Mouse (Mus musculus) G1E-ER4 (cell line): ENCODE measurements around the gene Fbln7. TPM values are rescaled to one million over a fixed set of nuclear protein-coding genes. Genes with fewer than 3 reads are reported as not detected.

Source experiments
- GATA1 ChIP-seq: IDR thresholded peaks from one replicate; pipeline ENCODE4 v1.8.0; 2012; ENCODE audit warnings: low read length, inconsistent platforms
- polyA plus RNA-seq: library from polyadenylated mRNA; stranded (reverse); fragments of >175 nt; gene quantifications from 2 replicates; pipeline ENCODE4 v1.2.3, GENCODE M21; 2012

The Fbln7 gene
- not detected in 2 replicates for polyA plus RNA-seq

- TF ChIP-seq GATA1 = no peak
Measured at GRCm38 (mm10) chr2:128862636-128863035, at the start of gene Fbln7. Fbln7 (plus strand) TSS chr2:128862981.

- no peak for TF ChIP-seq GATA1
Measured at GRCm38 (mm10) chr2:128816311-128816710, 46.5 kb upstream of the Fbln7 start.

GRCm38 (mm10) chr2:128816916-128817315, 45.9 kb upstream of the Fbln7 start:
- no peak for TF ChIP-seq GATA1

- no peak for TF ChIP-seq GATA1
Measured at GRCm38 (mm10) chr2:128817387-128817785, 45.4 kb upstream of the Fbln7 start.

- TF ChIP-seq GATA1 = no peak
Measured at GRCm38 (mm10) chr2:128817786-128818681, 44.7 kb upstream of the Fbln7 start, which contains the start of gene Tmem87b. Tmem87b (plus strand) TSS chr2:128818118.

- TF ChIP-seq GATA1 = no peak
Measured at GRCm38 (mm10) chr2:128818956-128819643, 43.7 kb upstream of the Fbln7 start.

- TF ChIP-seq GATA1 = no peak
Measured at GRCm38 (mm10) chr2:128820631-128821030, 42.1 kb upstream of the Fbln7 start.

GRCm38 (mm10) chr2:128823893-128824292, 38.9 kb upstream of the Fbln7 start:
- no peak for TF ChIP-seq GATA1

- no peak for TF ChIP-seq GATA1
Measured at GRCm38 (mm10) chr2:128827787-128828186, 35.0 kb upstream of the Fbln7 start.

GRCm38 (mm10) chr2:128832611-128833010, 30.2 kb upstream of the Fbln7 start:
- no peak for TF ChIP-seq GATA1

GRCm38 (mm10) chr2:128833035-128833434, 29.7 kb upstream of the Fbln7 start:
- no peak for TF ChIP-seq GATA1

- TF ChIP-seq GATA1 = no peak
Measured at GRCm38 (mm10) chr2:128833435-128833834, 29.3 kb upstream of the Fbln7 start.

GRCm38 (mm10) chr2:128837531-128837930, 25.2 kb upstream of the Fbln7 start:
- no peak for TF ChIP-seq GATA1

GRCm38 (mm10) chr2:128838611-128839010, 24.2 kb upstream of the Fbln7 start:
- no peak for TF ChIP-seq GATA1

- TF ChIP-seq GATA1 = no peak
Measured at GRCm38 (mm10) chr2:128839501-128839900, 23.3 kb upstream of the Fbln7 start.

GRCm38 (mm10) chr2:128842437-128842836, 20.3 kb upstream of the Fbln7 start:
- no peak for TF ChIP-seq GATA1
